In genomic region chr8:37347149-37347548, GRCm38 (mm10) we compare ENCODE assay signal across 27 mouse cellular contexts.
"Had no signal": no experiment of that assay in that cellular context is flagged by ENCODE, and none has a peak within 500 bp of the region (broad histone marks: within the 10 kb centered on the region; RNA-seq: fewer than 3 reads in every experiment).

No protein-coding gene starts in this region.

- DNase-seq: gastrocnemius, postnatal 14 days; gastrocnemius, postnatal 36 days; heart, adult 11 months; heart, adult 2 months; heart, postnatal 14 days; heart, postnatal 36 days; kidney, adult 11 months; kidney, adult 2 months; kidney, adult 9 months; kidney, postnatal 14 days; kidney, postnatal 36 days; layer of hippocampus, adult 9-11 months; layer of hippocampus, postnatal 36 days; left cerebral cortex, postnatal 4 days had no signal

- H3K4me2 ChIP-seq: heart, embryonic 11.5 days; heart, embryonic 13.5 days; heart, embryonic 15.5 days; hindbrain, embryonic 13.5 days; hindbrain, embryonic 15.5 days; kidney, embryonic 15.5 days; limb, embryonic 13.5 days; limb, embryonic 15.5 days; liver, embryonic 12.5 days had no signal

- H3K9me3 ChIP-seq: heart, embryonic 13.5 days; heart, embryonic 15.5 days; hindbrain, embryonic 13.5 days; hindbrain, embryonic 15.5 days; kidney, embryonic 15.5 days; limb, embryonic 13.5 days; limb, embryonic 15.5 days; liver, embryonic 12.5 days had no signal

- H3K27ac ChIP-seq: heart, adult 2 months; heart, embryonic 13.5 days; heart, embryonic 15.5 days; hindbrain, embryonic 13.5 days; hindbrain, embryonic 15.5 days; hindbrain, postnatal 0 days; kidney, embryonic 15.5 days; kidney, postnatal 0 days; limb, embryonic 13.5 days; limb, embryonic 15.5 days; liver, embryonic 12.5 days; liver, embryonic 14.5 days had no signal

- H3K4me1 ChIP-seq: heart, embryonic 13.5 days; heart, embryonic 15.5 days; hindbrain, embryonic 13.5 days; hindbrain, embryonic 15.5 days; kidney, embryonic 15.5 days; limb, embryonic 13.5 days; limb, embryonic 15.5 days; liver, embryonic 12.5 days had no signal

- H3K9ac ChIP-seq: heart, embryonic 13.5 days; heart, embryonic 15.5 days; hindbrain, embryonic 13.5 days; hindbrain, embryonic 15.5 days; kidney, embryonic 15.5 days; limb, embryonic 13.5 days; limb, embryonic 15.5 days; liver, embryonic 12.5 days; liver, embryonic 14.5 days had no signal

- ATAC-seq: hindbrain, postnatal 0 days; intestine, embryonic 16.5 days; liver, embryonic 12.5 days had no signal

- H3K4me3 ChIP-seq: heart, adult 2 months; heart, embryonic 13.5 days; heart, embryonic 15.5 days; hindbrain, embryonic 13.5 days; hindbrain, embryonic 15.5 days; kidney, embryonic 15.5 days; limb, embryonic 13.5 days; limb, embryonic 15.5 days; liver, embryonic 12.5 days had no signal

- H3K27me3 ChIP-seq: heart, embryonic 13.5 days; heart, embryonic 15.5 days; hindbrain, embryonic 13.5 days; hindbrain, embryonic 15.5 days; kidney, embryonic 15.5 days; limb, embryonic 13.5 days; limb, embryonic 15.5 days; liver, embryonic 12.5 days had no signal

- H3K36me3 ChIP-seq: heart, embryonic 13.5 days; heart, embryonic 15.5 days; hindbrain, embryonic 13.5 days; hindbrain, embryonic 15.5 days; kidney, embryonic 15.5 days; limb, embryonic 13.5 days; limb, embryonic 15.5 days; liver, embryonic 12.5 days had no signal
